Mouse (Mus musculus) macrophage (primary cell): ENCODE data around the gene Sap30. TPM values are rescaled to one million over a fixed set of nuclear protein-coding genes. Genes with fewer than 3 reads are reported as not detected.
"Not testable (repeated sequence)": the region's sequence is repeated elsewhere in the genome, so short reads cannot be mapped to it uniquely, and the experiment has no call there.

ENCODE experiments used
- H3K27ac ChIP-seq: fragments of 350-480 bp; formaldehyde crosslinking; 2 replicates; pipeline ENCODE4 v1.9.0; 2021
- H3K36me3 ChIP-seq: fragments of 350-480 bp; formaldehyde crosslinking; 2 replicates; pipeline ENCODE4 v1.9.0; 2021; ENCODE audit errors: inconsistent target
- H3K4me3 ChIP-seq: fragments of 350-480 bp; formaldehyde crosslinking; 2 replicates; pipeline ENCODE4 v1.9.0; 2021; ENCODE audit errors: inconsistent target
- H3K79me2 ChIP-seq: fragments of 350-480 bp; formaldehyde crosslinking; 2 replicates; pipeline ENCODE4 v1.9.0; 2021; ENCODE audit errors: inconsistent target
- WGBS: methylation state at CpG from one replicate; pipeline ENCODE4 v1.1.7; 2026; ENCODE audit warnings: inconsistent platforms; ENCODE audit not compliant: missing documents; 5-methylcytosine and 5-hydroxymethylcytosine counted together
- polyA plus RNA-seq: library from polyadenylated mRNA; stranded (reverse); fragments of 250-400 nt; gene quantifications from 3 replicates; pipeline ENCODE4 v1.2.4, GENCODE M21; 2018; ENCODE audit warnings: inconsistent platforms
- total RNA-seq, 78 experiments: library from RNA; depleted of rRNA; stranded (reverse); fragments of 250-400 nt; gene quantifications; 1 replicate in 9 of 78; 2 replicates in 24 of 78; 3 replicates in 43 of 78; 4 replicates in 2 of 78; pipeline ENCODE4 v1.2.4; 2018; ENCODE audit warnings: inconsistent platforms in 56 of 78

The Sap30 gene
- 10 to 100 TPM in 16 of 26 experiments, 1 to 10 TPM in 10; 1.6 to 52.1 (median 11.5) TPM for total RNA-seq (2018; cell fraction: chromatin; rRNA removed)
- 100 to 1,000 TPM in 1 of 26 experiments, 10 to 100 TPM in 25; 37.0 to 156 (median 58.1) TPM for total RNA-seq (2018; cell fraction: cytosol; rRNA removed)
- total RNA-seq (2018; cell fraction: nucleus; rRNA removed) = 10 to 100 TPM in 24 of 26 experiments, 1 to 10 TPM in 2; 8.9 to 85.8 (median 25.4) TPM
- polyA plus RNA-seq = 25.6 to 46.1 TPM (median 39.6 TPM) in 3 replicates

GRCm38 (mm10) chr8:57487441-57488155 is at the start of gene Sap30:
TSS of gene Sap30 (minus strand) at chr8:57487860.
- under 1% methylated on average over 66 of the region's 66 CpGs for WGBS
- peak within 1 kb of the TSS; percentile 92 for H3K27ac ChIP-seq
- H3K36me3 ChIP-seq = peaks cover 11% of the 10 kb centered on the region; the same call in 1 of the 2 replicates
- peaks cover 41% of the 10 kb centered on the region for H3K79me2 ChIP-seq
- peak within 1 kb of the TSS; percentile 90 for H3K4me3 ChIP-seq

- Histone ChIP-seq H3K79me2 (no peaks in the 10 kb centered on the region), H3K4me3 (no peak overlapping the region), H3K36me3 (peaks cover 32% of the 10 kb centered on the region), H3K27ac (no peak overlapping the region)
- WGBS = 78% methylated on average over 6 of the region's 6 CpGs
These were observed 48.5 kb upstream of the Sap30 start for GRCm38 (mm10) chr8:57536167-57536566.

GRCm38 (mm10) chr8:57534495-57534894 is 46.8 kb upstream of the Sap30 start:
- no peak overlapping the region for H3K27ac ChIP-seq
- WGBS = 95% methylated on average over 4 of the region's 4 CpGs
- no peak overlapping the region for H3K4me3 ChIP-seq
- H3K36me3 ChIP-seq = peaks cover 32% of the 10 kb centered on the region
- H3K79me2 ChIP-seq = no peaks in the 10 kb centered on the region

- peaks cover 32% of the 10 kb centered on the region for H3K36me3 ChIP-seq
- H3K27ac ChIP-seq = no peak overlapping the region
- no peaks in the 10 kb centered on the region for H3K79me2 ChIP-seq
- WGBS = 95% methylated on average over 4 of the region's 4 CpGs
- no peak overlapping the region for H3K4me3 ChIP-seq
These were observed 45.4 kb upstream of the Sap30 start for GRCm38 (mm10) chr8:57533106-57533505.

GRCm38 (mm10) chr8:57532223-57532622 is 44.6 kb upstream of the Sap30 start:
- H3K27ac ChIP-seq = no peak overlapping the region
- WGBS = 76% methylated on average over 2 of the region's 2 CpGs
- H3K4me3 ChIP-seq = no peak overlapping the region
- peaks cover 32% of the 10 kb centered on the region for H3K36me3 ChIP-seq
- no peaks in the 10 kb centered on the region for H3K79me2 ChIP-seq

GRCm38 (mm10) chr8:57530666-57531349 is 43.1 kb upstream of the Sap30 start:
- 23% methylated on average over 15 of the region's 15 CpGs for WGBS
- Histone ChIP-seq H3K79me2 (no peaks in the 10 kb centered on the region), H3K36me3 (peaks cover 25% of the 10 kb centered on the region), H3K4me3 (no peak overlapping the region), H3K27ac (peak overlapping the region; percentile 77)

- Histone ChIP-seq H3K36me3 (peaks cover 20% of the 10 kb centered on the region; the same call in 1 of the 2 replicates), H3K27ac (peak overlapping the region; percentile 77), H3K79me2 (no peaks in the 10 kb centered on the region), H3K4me3 (no peak overlapping the region)
- WGBS = 93% methylated on average over 13 of the region's 13 CpGs
These were observed 42.6 kb upstream of the Sap30 start for GRCm38 (mm10) chr8:57530238-57530637.

- WGBS = 100% methylated on average over 1 of the region's 1 CpGs
- no peaks in the 10 kb centered on the region for H3K79me2 ChIP-seq
- H3K36me3 ChIP-seq = peaks cover 8% of the 10 kb centered on the region; the same call in 1 of the 2 replicates
- no peak overlapping the region for H3K4me3 ChIP-seq
- H3K27ac ChIP-seq = no peak overlapping the region
These were observed 40.4 kb upstream of the Sap30 start for GRCm38 (mm10) chr8:57528036-57528435.

GRCm38 (mm10) chr8:57520186-57520786 is 32.6 kb upstream of the Sap30 start:
- Histone ChIP-seq H3K79me2 (peaks cover 4% of the 10 kb centered on the region; the same call in 1 of the 2 replicates), H3K27ac (no peak overlapping the region), H3K36me3 (no peaks in the 10 kb centered on the region), H3K4me3 (no peak overlapping the region)
- WGBS = 95% methylated on average over 12 of the region's 12 CpGs

- 81% methylated on average over 3 of the region's 3 CpGs for whole genome bisulfite sequencing
- Histone ChIP-seq H3K36me3 (no peaks in the 10 kb centered on the region), H3K4me3 (no peak overlapping the region), H3K79me2 (peaks cover 29% of the 10 kb centered on the region), H3K27ac (no peak overlapping the region)
These were observed 30.1 kb upstream of the Sap30 start for GRCm38 (mm10) chr8:57517723-57518122.

GRCm38 (mm10) chr8:57516685-57517084 is 29.0 kb upstream of the Sap30 start:
- WGBS = 100% methylated on average over 1 of the region's 5 CpGs
- H3K79me2 ChIP-seq = peaks cover 29% of the 10 kb centered on the region
- not testable (repeated sequence) for H3K36me3 ChIP-seq, H3K4me3 ChIP-seq, H3K27ac ChIP-seq

GRCm38 (mm10) chr8:57513178-57513661 is 25.6 kb upstream of the Sap30 start:
- H3K36me3 ChIP-seq = not testable (repeated sequence)
- peaks cover 29% of the 10 kb centered on the region for H3K79me2 ChIP-seq
- H3K27ac ChIP-seq = peak overlapping the region; percentile 52
- under 1% methylated on average over 7 of the region's 10 CpGs for WGBS
- H3K4me3 ChIP-seq = peak overlapping the region; percentile 45

GRCm38 (mm10) chr8:57512141-57513056 is 24.7 kb upstream of the Sap30 start:
- Histone ChIP-seq H3K36me3 (no peaks in the 10 kb centered on the region), H3K4me3 (peak overlapping the region; percentile 59), H3K27ac (peak overlapping the region; percentile 57), H3K79me2 (peaks cover 29% of the 10 kb centered on the region)
- WGBS = 1% methylated on average over 26 of the region's 96 CpGs
